Mouse (Mus musculus) ES-Bruce4 (cell line): ENCODE results near the gene Gm10490. TPM values are rescaled to one million over a fixed set of nuclear protein-coding genes. Genes with fewer than 3 reads are reported as not detected.
"Not testable (repeated sequence)": the region's sequence is repeated elsewhere in the genome, so short reads cannot be mapped to it uniquely, and the experiment has no call there.

Source experiments
- H3K27ac ChIP-seq: 2 replicates; pipeline ENCODE4 v1.5.1; 2012; ENCODE audit warnings: low read length, inconsistent platforms; ENCODE audit not compliant: insufficient read depth
- H3K27me3 ChIP-seq: 2 replicates; pipeline ENCODE4 v1.6.1; 2012; ENCODE audit warnings: mild to moderate bottlenecking, low read length, inconsistent platforms; ENCODE audit not compliant: control insufficient read depth, poor library complexity, insufficient read depth, severe bottlenecking
- H3K36me3 ChIP-seq: 2 replicates; pipeline ENCODE4 v1.6.1; 2012; ENCODE audit warnings: inconsistent platforms, mild to moderate bottlenecking, low read length, moderate library complexity; ENCODE audit not compliant: control insufficient read depth, poor library complexity, insufficient read depth, severe bottlenecking
- H3K4me1 ChIP-seq: one replicate; pipeline ENCODE4 v1.8.1; 2011; ENCODE audit warnings: low read length; ENCODE audit not compliant: control insufficient read depth, insufficient read depth
- H3K4me3 ChIP-seq: 2 replicates; pipeline ENCODE4 v1.5.1; 2011; ENCODE audit warnings: low read depth, mild to moderate bottlenecking, low read length
- H3K9ac ChIP-seq: 2 replicates; pipeline ENCODE4 v1.6.1; 2012; ENCODE audit warnings: low read depth, mild to moderate bottlenecking, inconsistent platforms; ENCODE audit not compliant: poor library complexity, severe bottlenecking
- H3K9me3 ChIP-seq: replicated peaks from 2 replicates; pipeline ENCODE4 v1.6.1; 2012; ENCODE audit warnings: mild to moderate bottlenecking, low read length, inconsistent platforms; ENCODE audit not compliant: control insufficient read depth, poor library complexity, insufficient read depth, severe bottlenecking
- CTCF ChIP-seq: IDR thresholded peaks from one replicate; pipeline ENCODE4 v1.8.1; 2011; ENCODE audit warnings: low read depth, low read length
- EP300 ChIP-seq: IDR thresholded peaks from 2 replicates; pipeline ENCODE4 v1.6.1; 2011; ENCODE audit warnings: low read depth, low read length; ENCODE audit not compliant: insufficient read depth
- POLR2A ChIP-seq: IDR thresholded peaks from one replicate; pipeline ENCODE4 v1.8.1; 2011; ENCODE audit warnings: low read length; ENCODE audit not compliant: insufficient read depth
- polyA plus RNA-seq: library from polyadenylated mRNA; stranded (reverse); fragments of >200 nt; gene quantifications from 2 replicates; pipeline ENCODE4 v1.2.4, GENCODE M21; 2011; ENCODE audit warnings: low read depth; ENCODE audit not compliant: missing spikeins, insufficient read depth, insufficient read length

Gm10490 gene
- polyA plus RNA-seq: not detected in 2 replicates

- H3K27ac ChIP-seq, H3K9ac ChIP-seq, H3K27me3 ChIP-seq, H3K4me3 ChIP-seq, H3K36me3 ChIP-seq, H3K9me3 ChIP-seq, H3K4me1 ChIP-seq: not testable (repeated sequence)
Observed at GRCm38 (mm10) chrX:7909242-7909641, at the start of gene Gm10490. Gm10490 (plus strand) TSS chrX:7909542.

DNA sequence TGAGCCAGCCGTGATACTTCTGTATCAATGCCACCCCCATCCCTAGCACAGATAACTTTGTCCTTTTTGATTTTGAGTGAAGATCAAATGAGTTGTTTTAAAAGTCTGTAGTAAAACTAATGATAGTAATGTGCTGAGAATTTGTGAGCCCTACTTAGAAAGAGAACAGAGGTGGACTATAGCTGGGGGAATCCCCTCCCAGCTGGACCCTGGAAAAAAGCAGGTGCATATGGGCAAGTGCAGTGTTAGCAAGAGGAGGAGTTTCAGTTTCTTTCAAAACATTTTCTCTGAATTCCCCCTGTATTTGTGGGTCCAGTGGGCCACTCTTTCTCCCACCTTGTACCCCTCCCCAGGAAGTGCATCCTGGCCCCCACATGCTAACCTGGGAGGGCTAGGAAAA, 46.2 kb upstream of the Gm10490 start:
- no peaks in the 10 kb centered on the region for H3K27me3 ChIP-seq
- TF ChIP-seq POLR2A (no peak), CTCF (no peak), EP300 (no peak)

DNA sequence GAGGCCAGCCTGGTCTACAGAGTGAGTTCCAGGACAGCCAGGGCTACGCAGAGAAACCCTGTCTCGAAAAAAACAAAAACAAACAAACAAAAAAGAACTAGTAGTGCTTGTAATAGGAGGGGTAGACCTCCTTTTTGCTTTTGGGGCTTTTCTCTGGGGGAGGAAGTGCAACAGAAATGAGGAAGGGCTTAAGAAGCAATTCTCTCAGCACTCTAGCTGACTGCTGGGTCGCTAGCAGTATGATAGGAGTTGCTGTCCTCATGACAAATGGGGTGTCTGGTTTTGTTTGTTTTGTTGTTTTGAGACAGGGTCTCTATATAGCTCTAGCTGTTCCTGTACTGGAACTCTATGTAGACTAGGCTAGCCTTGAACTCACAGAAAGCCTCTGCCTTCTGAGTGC, 44.8 kb upstream of the Gm10490 start:
- TF ChIP-seq EP300: no peak
- TF ChIP-seq CTCF: no peak
- no peak for TF ChIP-seq POLR2A
- H3K4me3 ChIP-seq: no peak overlapping the region
- no peak overlapping the region for H3K9ac ChIP-seq
- H3K9me3 ChIP-seq: no peaks in the 10 kb centered on the region
- no peak overlapping the region for H3K27ac ChIP-seq
- H3K4me1 ChIP-seq: no peaks in the 10 kb centered on the region
- H3K27me3 ChIP-seq: no peaks in the 10 kb centered on the region
- peaks cover 10% of the 10 kb centered on the region for H3K36me3 ChIP-seq

More for the DNA sequence above, 46.2 kb upstream of the Gm10490 start:
- no peaks in the 10 kb centered on the region for H3K4me1 ChIP-seq
- no peaks in the 10 kb centered on the region for H3K9me3 ChIP-seq
- H3K4me3 ChIP-seq: no peak overlapping the region
- peaks cover 8% of the 10 kb centered on the region for H3K36me3 ChIP-seq
- no peak overlapping the region for H3K27ac ChIP-seq
- no peak overlapping the region for H3K9ac ChIP-seq

GRCm38 (mm10) chrX:7865343-7865742, 44.0 kb upstream of the Gm10490 start:
- Histone ChIP-seq H3K9ac (no peak overlapping the region), H3K27ac (no peak overlapping the region), H3K9me3 (no peaks in the 10 kb centered on the region), H3K4me1 (no peaks in the 10 kb centered on the region), H3K27me3 (no peaks in the 10 kb centered on the region), H3K4me3 (no peak overlapping the region), H3K36me3 (peaks cover 10% of the 10 kb centered on the region)
- TF ChIP-seq CTCF (no peak), EP300 (no peak), POLR2A (no peak)

- no peak overlapping the region for H3K27ac ChIP-seq
- peaks cover 10% of the 10 kb centered on the region for H3K36me3 ChIP-seq
- no peak for TF ChIP-seq EP300
- no peak for TF ChIP-seq CTCF
- no peak for TF ChIP-seq POLR2A
- H3K27me3 ChIP-seq: no peaks in the 10 kb centered on the region
- no peak overlapping the region for H3K4me3 ChIP-seq
- H3K4me1 ChIP-seq: no peaks in the 10 kb centered on the region
- H3K9ac ChIP-seq: no peak overlapping the region
- H3K9me3 ChIP-seq: no peaks in the 10 kb centered on the region
Observed at GRCm38 (mm10) chrX:7865786-7866185, 43.6 kb upstream of the Gm10490 start.

DNA sequence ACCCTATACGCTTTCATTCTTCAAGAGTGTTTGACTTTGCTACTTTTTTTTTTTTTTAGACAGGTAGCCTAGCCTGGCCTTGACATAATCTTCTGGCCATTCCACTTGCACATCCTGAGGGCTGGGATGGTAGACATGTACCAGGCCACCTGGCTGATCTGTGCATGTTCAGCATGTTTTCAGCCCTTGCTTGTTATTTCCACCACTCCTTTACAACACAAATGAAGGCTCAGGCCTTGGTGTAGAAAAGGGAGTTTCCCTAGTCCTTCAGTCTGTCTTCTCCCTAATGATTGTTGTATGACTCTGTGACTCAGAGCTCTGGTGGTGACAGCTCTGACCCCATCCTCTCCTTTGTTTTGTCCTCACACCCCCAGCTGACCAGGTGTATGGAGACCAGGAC, 42.2 kb upstream of the Gm10490 start:
- Histone ChIP-seq H3K9ac (no peak overlapping the region), H3K9me3 (no peaks in the 10 kb centered on the region), H3K36me3 (peaks cover 17% of the 10 kb centered on the region), H3K27ac (no peak overlapping the region), H3K4me1 (no peaks in the 10 kb centered on the region), H3K27me3 (no peaks in the 10 kb centered on the region), H3K4me3 (no peak overlapping the region)
- TF ChIP-seq POLR2A: no peak
- no peak for TF ChIP-seq CTCF
- TF ChIP-seq EP300: no peak
